Mouse (Mus musculus) ES-E14 (cell line): Measurements from ENCODE around the gene Adgrd1. TPM values are rescaled to one million over a fixed set of nuclear protein-coding genes. Genes with fewer than 3 reads are reported as not detected.

Source experiments
- DNase-seq: peaks from one replicate; pipeline ENCODE4 v3.0.0-alpha.2; 2013; ENCODE audit warnings: low read depth, low spot score
- H3K27ac ChIP-seq: 2 replicates; pipeline ENCODE4 v1.5.1; 2012; ENCODE audit warnings: low read depth, mild to moderate bottlenecking, low read length, moderate library complexity, mixed read lengths; ENCODE audit not compliant: poor library complexity, insufficient read depth, severe bottlenecking
- H3K36me3 ChIP-seq: 2 replicates; pipeline ENCODE4 v1.6.1; 2012; ENCODE audit warnings: mild to moderate bottlenecking, low read length, moderate library complexity, mixed read lengths; ENCODE audit not compliant: control insufficient read depth, poor library complexity, insufficient read depth, severe bottlenecking
- H3K4me1 ChIP-seq, 2 experiments: fragments of 150-350 bp in 1 of 2; sonication (generic) in 1 of 2; 2 replicates each; pipeline ENCODE4 v1.6.1; 2012; ENCODE audit warnings: low read length in 2 of 2, mild to moderate bottlenecking in 1 of 2, mixed read lengths in 1 of 2; ENCODE audit not compliant: control insufficient read depth in 2 of 2, insufficient read depth in 2 of 2, poor library complexity in 1 of 2
- H3K4me3 ChIP-seq, 2 experiments: fragments of 150-350 bp in 1 of 2; sonication (generic) in 1 of 2; 2 replicates each; pipeline ENCODE4 v1.5.1; 2012; ENCODE audit warnings: low read length in 2 of 2, low read depth in 1 of 2, mild to moderate bottlenecking in 1 of 2, mixed read lengths in 1 of 2; ENCODE audit not compliant: insufficient read depth in 1 of 2, poor library complexity in 1 of 2, severe bottlenecking in 1 of 2
- H3K9ac ChIP-seq: 2 replicates; pipeline ENCODE4 v1.6.1; 2012; ENCODE audit warnings: low read depth, mild to moderate bottlenecking, low read length, mixed read lengths; ENCODE audit not compliant: poor library complexity, insufficient read depth, severe bottlenecking
- H3K9me3 ChIP-seq: fragments of 150-350 bp; sonication (generic); 2 replicates; pipeline ENCODE4 v1.6.1; 2012; ENCODE audit warnings: low read depth, mild to moderate bottlenecking, low read length; ENCODE audit not compliant: control insufficient read depth, insufficient read depth
- CHD2 ChIP-seq: IDR thresholded peaks from 2 replicates; pipeline ENCODE4 v1.6.1; 2014; ENCODE audit warnings: mild to moderate bottlenecking, low read depth, low read length, inconsistent platforms
- HCFC1 ChIP-seq: IDR thresholded peaks from 2 replicates; pipeline ENCODE4 v1.6.1; 2012; ENCODE audit warnings: low read length, inconsistent platforms, borderline replicate concordance; ENCODE audit not compliant: insufficient read depth
- MAFK ChIP-seq: IDR thresholded peaks from 2 replicates; pipeline ENCODE4 v1.6.1; 2014; ENCODE audit warnings: mild to moderate bottlenecking, low read depth, low read length, inconsistent platforms; ENCODE audit not compliant: insufficient read depth
- ZC3H11A ChIP-seq: IDR thresholded peaks from 2 replicates; pipeline ENCODE4 v1.6.1; 2012; ENCODE audit warnings: low read depth, mild to moderate bottlenecking, inconsistent platforms, low read length, borderline replicate concordance
- ZNF384 ChIP-seq: IDR thresholded peaks from 2 replicates; pipeline ENCODE4 v1.6.1; 2012; ENCODE audit warnings: low read depth, low read length, inconsistent platforms
- in situ Hi-C, 2 experiments: fragments of 600-800 bp; cut with MboI; formaldehyde crosslinking; loops; one replicate each; pipeline ENCODE4 v1.15.1; 2025; ENCODE audit warnings: low sequenced_read_pairs in 2 of 2, inconsistent platforms in 1 of 2; ENCODE audit not compliant: unreplicated experiment in 2 of 2
- total RNA-seq: library from RNA; depleted of rRNA; stranded (reverse); fragments of 300-350 nt; gene quantifications from 2 replicates; pipeline ENCODE4 v1.2.3, GENCODE M21; 2012

Gene Adgrd1
- total RNA-seq, 1 experiment = 1.1 TPM

DNA sequence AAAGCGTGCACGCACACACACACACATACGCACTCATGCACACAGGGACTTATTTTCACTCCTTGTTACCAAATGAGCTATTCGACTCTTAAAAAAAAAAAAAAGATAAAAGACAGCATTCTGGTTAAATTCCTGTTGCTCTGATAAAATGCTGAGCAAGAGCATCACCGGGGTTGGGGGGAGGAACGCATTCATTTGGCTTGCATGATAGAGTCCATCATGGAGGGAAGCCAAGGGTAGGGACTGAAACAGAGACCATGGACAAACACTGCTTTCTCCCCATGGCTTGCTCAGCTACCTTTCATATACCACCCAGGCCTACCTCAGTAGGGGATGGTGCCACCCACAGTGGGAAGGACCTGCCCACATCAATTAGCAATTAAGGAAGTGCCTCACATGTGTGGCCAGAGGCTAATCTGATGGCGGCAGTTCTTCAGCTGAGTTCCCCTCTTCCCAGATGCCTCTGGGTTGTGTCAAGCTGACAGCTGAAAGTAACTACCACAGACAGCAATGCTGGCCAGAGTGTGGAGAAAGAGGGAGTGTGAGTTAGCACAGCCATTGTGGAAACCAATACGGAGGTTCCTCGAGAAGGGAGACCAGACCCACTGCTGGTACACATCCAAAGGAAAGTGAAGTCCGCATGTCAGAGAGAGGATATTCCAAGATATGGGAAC lies 68.5 kb downstream of the Adgrd1 start:
- in situ Hi-C loops = loop anchor here (5.0 to 10.0 kb wide), 2 partner anchors 100 to 103 kb away; no protein-coding TSS in a partner anchor
- no peak overlapping the region for H3K27ac ChIP-seq
- no peaks in the 10 kb centered on the region for H3K9me3 ChIP-seq
- TF ChIP-seq ZC3H11A = no peak
- no peak for TF ChIP-seq ZNF384
- TF ChIP-seq HCFC1 = no peak
- TF ChIP-seq CHD2 = no peak
- TF ChIP-seq MAFK = no peak
- DNase-seq = no peak
- no peaks in the 10 kb centered on the region for H3K36me3 ChIP-seq
- no peak overlapping the region for H3K9ac ChIP-seq
- H3K4me1 ChIP-seq = peaks cover 13 to 37% of the 10 kb centered on the region in 2 experiments
- no peak overlapping the region for H3K4me3 ChIP-seq

DNA sequence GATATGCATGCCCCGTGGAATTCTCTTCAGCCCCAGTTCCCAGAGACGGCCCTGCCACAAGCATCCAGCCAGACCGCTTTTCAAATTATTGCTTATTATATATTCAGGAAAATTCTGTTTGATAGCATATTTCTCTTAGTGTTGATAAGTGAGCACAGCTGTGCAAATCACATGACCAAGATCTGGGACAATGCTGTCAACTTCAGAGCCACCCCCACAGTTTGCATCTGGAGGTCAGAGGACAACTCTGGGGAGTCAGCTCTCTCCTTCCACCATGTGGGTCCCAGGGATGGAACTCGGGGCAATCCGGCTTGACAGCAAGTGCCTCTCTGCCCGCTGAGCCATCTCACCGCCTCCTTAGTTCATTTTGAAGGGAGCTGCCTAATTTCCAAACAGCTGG lies 69.0 kb downstream of the Adgrd1 start:
- Histone ChIP-seq H3K4me1 (peaks cover 13 to 37% of the 10 kb centered on the region in 2 experiments), H3K9me3 (no peaks in the 10 kb centered on the region), H3K27ac (no peak overlapping the region), H3K4me3 (no peak overlapping the region), H3K9ac (no peak overlapping the region), H3K36me3 (no peaks in the 10 kb centered on the region)
- no peak for DNase-seq
- no peak for TF ChIP-seq HCFC1
- TF ChIP-seq CHD2 = no peak
- no peak for TF ChIP-seq MAFK
- TF ChIP-seq ZC3H11A = no peak
- TF ChIP-seq ZNF384 = no peak
- in situ Hi-C loops = loop anchor here in 1 of 2 experiments (10.0 kb wide), 1 partner anchor 101 kb away; no protein-coding TSS in a partner anchor

GRCm38 (mm10) chr5:129169090-129169489 lies 72.5 kb downstream of the Adgrd1 start:
- Histone ChIP-seq H3K9me3 (no peaks in the 10 kb centered on the region), H3K27ac (no peak overlapping the region), H3K9ac (no peak overlapping the region), H3K4me3 (no peak overlapping the region), H3K4me1 (peaks cover 6 to 18% of the 10 kb centered on the region in 2 experiments), H3K36me3 (no peaks in the 10 kb centered on the region)
- in situ Hi-C loops = loop anchor here in 1 of 2 experiments (10.0 kb wide), 1 partner anchor 104 kb away; no protein-coding TSS in a partner anchor
- no peak for TF ChIP-seq CHD2
- TF ChIP-seq ZNF384 = no peak
- no peak for TF ChIP-seq ZC3H11A
- no peak for TF ChIP-seq MAFK
- TF ChIP-seq HCFC1 = no peak
- DNase-seq = no peak

DNA sequence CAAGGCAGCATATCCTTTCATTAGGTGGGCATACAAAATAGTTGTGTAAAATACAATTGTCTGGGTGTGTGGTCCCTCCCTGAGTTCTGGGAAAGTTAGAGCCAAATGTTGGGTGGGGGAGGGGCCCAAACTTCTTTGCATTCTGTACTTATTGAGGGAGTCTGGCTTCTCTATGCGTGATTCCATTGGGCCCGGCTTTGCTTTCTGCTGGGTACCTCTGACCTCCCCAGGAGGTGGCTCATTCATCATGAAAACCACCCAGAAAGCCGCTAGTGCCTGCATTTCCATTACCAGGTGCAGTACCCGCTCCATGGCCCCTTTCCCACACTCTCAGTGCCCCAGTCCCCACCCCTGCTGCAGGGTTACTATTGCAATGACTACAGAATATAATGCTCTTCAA lies 73.0 kb downstream of the Adgrd1 start:
- TF ChIP-seq CHD2 (no peak), HCFC1 (no peak), ZNF384 (no peak), ZC3H11A (no peak), MAFK (no peak)
- in situ Hi-C loops = loop anchor here in 1 of 2 experiments (10.0 kb wide), 1 partner anchor 105 kb away; no protein-coding TSS in a partner anchor
- Histone ChIP-seq H3K9me3 (no peaks in the 10 kb centered on the region), H3K36me3 (no peaks in the 10 kb centered on the region), H3K9ac (no peak overlapping the region), H3K4me3 (no peak overlapping the region), H3K4me1 (peaks cover 4 to 17% of the 10 kb centered on the region in 2 experiments), H3K27ac (no peak overlapping the region)
- DNase-seq = no peak
